Mouse (Mus musculus) frontal cortex, postnatal 36 days (tissue): ENCODE measurements around the gene Pfn3.
A peak's percentile ranks its signal among the peaks of the same experiment; 100 is the strongest.

Experiments used
- DNase-seq, 2 experiments: peaks; one replicate each; pipeline ENCODE4 v3.0.0; 2022; ENCODE audit warnings: low spot score in 2 of 2

The Pfn3 gene

DNA sequence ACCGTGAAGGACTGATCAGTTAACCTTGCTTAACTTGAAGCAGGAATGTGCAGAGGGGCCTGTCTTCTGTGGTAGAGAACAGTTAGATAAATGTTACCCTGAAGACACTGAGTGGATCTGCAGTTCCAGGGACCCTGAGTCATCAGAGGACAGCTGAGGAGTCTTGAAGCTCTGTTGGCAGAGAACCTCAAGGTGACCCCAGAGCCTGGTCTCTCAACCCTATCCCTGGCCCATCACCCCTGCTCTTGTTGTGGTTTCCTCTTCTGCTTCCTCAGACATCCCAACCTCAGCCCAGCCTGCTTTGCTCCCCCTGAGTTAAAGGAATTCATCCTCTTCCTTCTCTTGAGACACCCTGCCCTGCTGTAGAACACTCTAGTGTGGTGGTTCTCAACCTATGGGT is 16.9 kb downstream of the Pfn3 start, which contains the start of gene Slc34a1:
Gene Slc34a1, plus strand, starts transcription at position 100 of the 400 bp plus-strand sequence.
- DNase-seq, result no peak

DNA sequence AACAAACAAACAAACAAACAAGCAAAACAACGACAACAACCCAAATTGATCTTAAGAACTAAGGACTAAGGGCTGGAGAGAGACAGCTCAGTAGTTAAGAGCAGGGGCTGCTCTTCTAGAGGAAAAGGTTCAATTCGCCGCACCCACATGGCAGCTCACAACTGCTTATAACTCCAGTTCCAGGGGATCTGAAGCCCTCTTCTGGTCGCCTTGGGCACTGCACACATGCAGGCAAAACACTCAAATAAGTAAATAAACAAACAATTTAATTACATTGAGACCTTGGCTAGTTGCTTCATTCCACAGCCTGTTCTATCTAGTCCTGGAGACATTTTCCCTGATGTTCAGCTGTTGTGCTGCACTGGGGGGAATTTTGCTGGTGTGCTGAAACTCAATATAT is 22.1 kb downstream of the Pfn3 start:
- no peak for DNase-seq

DNA sequence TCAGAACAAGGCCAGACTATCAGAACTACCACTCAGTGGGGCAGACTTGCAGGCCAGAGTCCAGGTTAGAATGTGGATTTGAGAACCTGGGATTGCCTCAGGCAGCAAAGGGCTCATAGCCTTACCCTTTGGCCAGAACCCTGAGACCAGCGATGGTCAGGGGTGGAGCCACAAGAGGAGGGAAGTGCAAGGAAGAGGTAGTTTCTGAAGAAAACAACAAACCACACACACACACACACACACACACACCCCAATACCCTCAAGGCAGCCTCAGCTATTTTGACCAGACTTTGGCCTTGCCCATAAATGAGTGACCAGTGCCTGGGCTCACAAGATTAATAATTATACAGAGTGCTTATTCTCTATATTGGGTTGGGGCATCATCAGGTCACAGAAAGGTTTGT is 23.4 kb downstream of the Pfn3 start:
- no peak for DNase-seq

DNA sequence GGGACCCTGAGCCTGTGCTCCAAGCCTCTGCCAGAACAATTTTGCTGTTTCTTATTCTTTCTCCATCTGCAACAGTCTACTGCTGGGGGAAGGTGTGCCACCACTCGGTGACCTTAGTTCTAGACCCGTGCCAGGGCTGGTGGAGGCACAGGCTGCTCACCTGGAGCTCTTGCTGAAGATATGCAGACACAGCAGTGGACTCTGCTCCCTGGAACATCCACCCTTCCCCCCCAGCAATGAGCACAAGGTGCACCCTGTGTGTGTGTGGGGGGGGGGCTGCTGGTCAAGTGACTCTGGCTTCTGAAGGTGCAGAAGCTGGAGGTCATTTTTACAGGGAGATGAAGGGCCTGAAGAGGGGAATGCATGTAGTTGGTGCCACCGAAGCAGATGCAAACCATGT is 24.4 kb downstream of the Pfn3 start:
- no peak for DNase-seq

DNA sequence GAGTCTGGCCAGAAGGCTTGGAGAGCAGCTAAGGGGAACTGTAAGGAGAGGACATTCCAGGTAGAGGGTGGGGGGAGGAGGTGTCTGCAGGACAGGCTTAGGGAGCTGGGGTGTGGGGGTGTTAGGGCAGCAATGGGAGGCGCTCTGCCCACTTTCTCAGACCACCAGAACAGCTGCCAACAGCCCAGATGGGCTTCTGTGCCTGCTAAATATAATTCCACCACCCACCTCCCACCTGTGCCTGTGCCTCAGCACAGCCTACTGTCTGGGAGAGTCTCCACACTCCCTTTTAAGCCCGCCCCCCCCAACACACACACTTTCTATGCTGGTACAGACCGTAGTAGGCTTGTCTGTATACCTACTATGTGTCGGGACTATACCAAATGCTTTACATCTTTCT is 33.2 kb downstream of the Pfn3 start:
- DNase-seq, result peak; percentile 74 to 91

DNA sequence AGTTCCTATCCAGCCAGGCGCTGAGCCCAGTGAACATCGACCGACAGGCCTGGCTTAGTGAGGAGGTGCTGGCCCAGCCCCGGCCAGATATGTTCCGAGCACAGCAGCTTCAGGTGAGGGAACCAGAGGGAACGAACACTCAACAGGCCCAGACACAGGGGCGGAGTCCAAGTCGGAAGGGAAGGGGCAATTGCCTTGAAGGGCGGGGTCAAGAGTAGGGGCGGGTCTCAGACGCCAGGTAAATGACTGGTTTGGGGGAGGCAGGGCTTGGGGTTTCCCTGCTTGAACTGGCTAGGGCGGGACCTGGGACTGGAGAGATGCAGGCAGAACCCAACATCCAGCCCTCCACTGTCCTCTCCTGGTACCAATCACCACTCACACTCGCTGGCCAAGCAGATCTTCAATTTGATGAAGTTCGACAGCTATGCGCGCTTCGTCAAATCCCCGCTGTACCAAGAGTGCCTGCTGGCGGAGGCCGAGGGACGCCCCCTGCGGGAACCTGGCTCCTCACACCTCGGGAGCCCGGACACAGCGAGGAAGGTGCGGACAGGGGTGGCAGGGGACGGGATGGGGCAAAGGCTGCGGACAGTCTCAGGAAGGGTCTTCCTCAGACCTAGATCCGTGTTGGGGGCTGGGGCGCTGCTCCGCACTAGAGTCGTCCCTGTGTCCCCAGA is 36.0 kb downstream of the Pfn3 start:
- no peak for DNase-seq

DNA sequence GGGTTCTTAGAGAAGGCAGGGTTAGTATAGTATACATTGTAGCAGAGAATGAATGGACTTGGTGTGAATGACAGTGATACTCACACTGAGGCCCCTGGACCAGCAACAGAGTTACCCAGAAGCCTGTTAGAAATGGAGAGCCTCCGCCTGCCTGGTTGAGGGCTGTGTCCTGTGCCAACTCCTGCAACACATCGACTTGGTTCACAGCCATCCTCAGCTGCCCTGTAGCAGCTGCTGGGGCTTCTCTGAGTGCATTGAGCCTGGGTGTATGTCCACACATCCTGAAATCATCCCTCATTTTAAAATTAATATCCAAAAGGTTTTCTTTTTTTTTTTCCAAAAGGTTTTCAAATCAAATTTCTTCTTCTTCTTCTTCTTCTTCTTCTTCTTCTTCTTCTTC is 39.2 kb downstream of the Pfn3 start:
- no peak for DNase-seq

DNA sequence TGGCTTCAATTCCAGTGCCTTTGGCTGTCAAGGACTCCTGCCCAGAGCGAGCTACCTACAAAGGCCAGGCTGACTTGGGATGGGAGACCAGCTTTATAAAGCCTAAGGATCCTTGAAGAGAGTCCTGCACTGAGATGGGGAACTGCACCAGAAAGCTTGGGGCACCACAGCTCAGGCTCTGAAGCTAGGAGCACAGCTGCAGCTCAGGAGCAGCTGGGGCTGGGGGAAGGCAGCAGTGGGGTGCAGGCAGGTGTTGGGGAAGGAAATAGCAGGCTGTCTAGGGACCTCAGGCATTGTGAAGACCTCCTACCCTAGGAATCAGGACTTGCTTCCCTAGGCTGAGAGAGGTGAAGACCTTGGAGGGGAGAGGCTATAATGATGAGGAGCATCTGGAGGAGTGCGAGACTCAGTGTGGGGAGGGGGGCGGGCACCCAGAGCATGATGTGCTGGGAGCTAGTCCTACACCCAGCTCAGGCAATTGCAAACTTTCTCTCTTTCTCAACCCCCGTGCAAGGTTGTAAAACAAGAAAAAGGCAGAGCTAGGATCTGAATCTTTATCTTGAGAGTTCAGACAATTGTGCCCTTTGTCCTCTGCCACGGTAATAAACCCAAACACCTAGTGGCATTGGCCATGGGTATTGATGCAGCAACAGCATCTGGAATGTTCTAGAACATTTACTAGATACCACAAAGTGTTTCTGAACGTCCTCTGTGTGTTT is 40.7 kb downstream of the Pfn3 start:
- DNase-seq, result no peak

DNA sequence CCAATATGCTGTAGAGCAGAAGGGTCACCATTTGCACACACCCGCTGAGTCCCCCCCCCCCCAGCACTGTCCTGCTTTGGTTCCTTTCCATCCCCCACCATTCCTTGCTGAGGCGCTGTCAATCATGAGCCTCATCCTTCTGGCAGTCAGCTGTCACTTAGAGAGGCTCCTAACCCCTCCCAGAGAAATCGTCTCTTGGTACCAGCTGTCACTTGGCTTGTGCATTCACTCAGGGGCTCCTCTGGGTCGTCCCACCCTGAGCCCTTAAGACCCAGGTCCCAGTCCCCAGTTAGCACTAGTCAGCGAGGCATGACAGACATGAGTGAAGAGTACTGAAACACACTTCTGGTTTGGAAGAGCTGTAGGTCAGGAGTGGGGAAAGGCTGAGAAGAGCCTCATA is 43.3 kb downstream of the Pfn3 start:
- DNase-seq, result no peak

DNA sequence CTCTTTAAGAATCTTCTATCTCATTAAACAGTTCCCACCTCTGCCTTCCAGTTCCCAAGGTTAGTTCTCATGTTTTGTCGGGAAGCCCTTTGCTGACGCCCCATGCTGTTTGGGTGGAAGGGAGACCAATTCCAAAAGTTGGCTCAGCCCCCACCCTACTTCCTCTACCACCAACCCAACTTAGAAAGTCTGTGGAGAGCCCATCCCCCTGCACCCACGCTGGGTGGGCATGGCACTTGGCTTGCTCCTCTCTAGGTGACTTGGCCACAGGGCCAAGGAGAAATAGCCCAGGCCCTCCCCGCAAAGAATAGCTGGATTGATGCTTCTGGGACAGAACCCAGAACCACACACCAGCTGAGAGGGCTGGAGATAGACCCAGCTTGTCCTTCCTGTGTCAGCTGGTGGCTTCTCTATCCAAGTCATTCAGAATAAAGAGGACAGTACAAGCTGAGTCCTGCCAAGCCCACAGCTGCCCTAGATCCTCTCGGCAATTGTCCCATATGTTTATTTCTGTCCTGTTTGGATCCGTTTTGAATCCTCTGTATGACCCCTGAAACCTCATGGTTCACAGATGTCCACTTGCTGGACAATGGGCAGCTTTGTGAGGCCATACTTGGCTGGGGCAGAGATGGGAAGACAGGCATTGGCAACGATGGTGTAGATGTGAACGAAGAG is 43.9 kb downstream of the Pfn3 start:
- DNase-seq, result peak in 1 of 2 experiments; percentile 42

DNA sequence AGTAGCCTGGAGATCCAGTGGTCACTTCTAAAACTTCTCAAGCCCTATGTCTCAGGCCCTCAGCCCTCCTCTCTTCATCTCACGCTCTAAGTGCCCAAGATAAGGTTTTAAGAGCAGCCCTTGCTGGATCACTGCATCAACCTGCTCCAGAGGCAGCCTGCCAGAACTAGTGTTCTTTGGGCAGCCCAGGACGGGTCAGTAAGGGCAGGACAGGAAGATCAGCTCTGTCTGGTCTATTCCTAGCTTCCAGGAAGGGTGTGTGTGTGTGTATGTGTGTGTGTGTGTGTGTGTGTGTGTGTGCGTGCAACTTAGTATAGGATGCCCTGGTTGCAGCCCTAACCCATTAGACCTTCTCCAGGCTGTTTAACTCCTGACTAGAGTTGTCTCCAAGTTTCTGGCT is 44.8 kb downstream of the Pfn3 start:
- no peak for DNase-seq

DNA sequence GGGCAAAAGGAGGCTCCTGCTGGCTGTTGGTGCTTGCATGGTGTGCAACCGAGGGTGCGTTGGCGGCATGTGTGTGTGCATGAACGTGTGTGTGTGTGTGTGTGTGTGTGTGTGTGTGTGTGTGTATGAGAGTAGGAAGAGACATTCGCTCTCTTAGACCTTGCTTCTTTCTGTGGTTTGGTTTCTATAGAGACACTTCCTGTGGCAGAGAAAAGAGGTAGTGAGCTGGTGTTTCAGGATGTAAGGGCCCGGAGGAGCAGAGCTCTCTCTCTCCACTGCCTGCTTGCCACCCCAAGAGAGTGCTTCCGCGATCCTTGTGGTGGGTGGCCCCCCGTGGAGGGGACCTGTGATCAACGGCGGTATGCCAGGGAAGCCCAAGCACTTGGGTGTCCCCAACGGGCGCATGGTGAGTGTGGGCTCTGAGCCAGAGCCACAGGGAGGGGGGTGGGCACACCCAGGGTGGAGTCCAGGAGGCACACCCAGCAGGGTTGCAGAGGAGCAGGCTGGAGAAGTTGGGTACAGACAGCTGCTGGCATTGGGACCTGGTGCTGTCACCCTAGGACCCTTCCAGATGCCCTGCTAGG is 45.4 kb downstream of the Pfn3 start, which contains the start of gene Rgs14:
Gene Rgs14, plus strand, starts transcription at position 202 of the 584 bp plus-strand sequence.
- DNase-seq, result peak; percentile 41 to 58

DNA sequence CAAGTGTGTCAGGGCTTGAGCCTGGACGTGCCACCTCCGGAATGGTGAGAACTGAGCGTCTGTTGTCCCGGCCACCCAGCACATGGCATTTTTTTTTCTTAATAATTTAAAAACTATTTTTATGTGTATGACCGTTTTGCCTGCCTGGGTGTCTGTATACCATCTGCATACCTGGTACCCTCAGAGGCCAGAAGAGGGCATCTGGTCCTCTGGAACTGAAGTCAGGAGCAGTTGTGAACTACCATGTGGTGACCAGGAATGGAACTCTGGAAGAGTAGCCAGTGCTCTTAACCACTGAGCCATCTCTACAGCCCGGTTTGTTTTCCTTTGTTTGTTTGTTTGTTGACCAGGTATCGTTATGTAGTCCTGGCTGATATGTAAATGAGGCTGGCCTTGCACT is 46.6 kb downstream of the Pfn3 start:
- no peak for DNase-seq
